In the genomic region with DNA sequence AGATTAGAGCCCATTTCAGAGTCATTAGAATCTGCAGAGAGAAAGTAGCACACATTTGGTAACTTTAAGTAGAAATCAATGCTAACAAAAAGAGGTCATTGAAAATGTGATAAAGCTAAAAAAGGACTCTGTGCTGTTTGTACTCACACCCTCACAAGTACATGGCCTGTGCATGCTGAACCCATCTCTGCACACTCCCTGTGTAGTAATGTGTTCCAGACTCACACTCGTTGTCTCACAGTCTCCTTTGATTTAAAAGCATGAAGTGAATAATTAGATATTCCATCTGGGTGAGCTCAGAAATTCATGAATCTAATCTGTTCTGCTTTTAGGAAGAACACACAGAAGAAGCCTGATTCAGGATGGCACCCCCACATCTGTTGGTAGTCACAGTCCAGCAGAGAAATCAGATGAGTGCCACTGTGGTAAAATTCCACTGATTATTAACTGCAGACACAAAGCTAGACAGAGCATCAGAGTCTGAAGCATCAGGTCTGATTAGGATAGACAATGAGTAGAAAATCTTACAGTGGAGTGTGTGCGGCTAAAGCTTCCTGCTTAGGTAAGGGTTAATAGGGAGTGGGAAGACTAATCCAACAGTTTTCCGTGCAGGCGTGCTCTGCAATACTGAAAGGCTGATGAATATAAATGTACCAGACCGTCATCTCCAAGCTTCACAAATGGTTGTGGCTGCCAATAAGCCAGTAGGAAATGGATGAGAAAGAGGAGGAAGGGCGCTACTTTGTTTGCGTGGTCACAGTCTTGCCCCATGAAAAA, we compare ENCODE assay signal across 12 mouse cellular contexts.
DNase-seq lines count a peak whose midpoint lies in the region; ATAC-seq and TF ChIP-seq lines count a peak whose summit lies in the region.
"Had no signal": no experiment of that assay in that cellular context is flagged by ENCODE, and none has a peak within 500 bp of the region (broad histone marks: within the 10 kb centered on the region; RNA-seq: fewer than 3 reads in every experiment).

No protein-coding gene starts in this region.

- no peak overlapping the region for H3K4me2 ChIP-seq in neural tube, embryonic 13.5 days
- H3K4me2 ChIP-seq: heart, embryonic 11.5 days had no signal

- no peak overlapping the region for H3K4me3 ChIP-seq in neural tube, embryonic 13.5 days
- peak overlapping the region; percentile 17; the same call in 1 of the 2 replicates for H3K4me3 ChIP-seq in layer of hippocampus, adult 2 months
- H3K4me3 ChIP-seq: megakaryocyte, embryonic 14.5 days had no signal

- DNase-seq in neural tube, embryonic 10.5 days (ENCODE audit: extremely low spot score, low spot score) = no peak
- peak; percentile 33 to 84 for DNase-seq in layer of hippocampus, adult 2 months (ENCODE audit: low spot score in 2 of 2)
- DNase-seq in left cerebral cortex, postnatal 4 days = peak; percentile 18
- peak; percentile 55 for DNase-seq in telencephalon, adult 2 months (ENCODE audit: low read depth, low spot score)
- no peak for DNase-seq in urinary bladder, postnatal 36 days (ENCODE audit: low spot score in 2 of 2)
- no peak for DNase-seq in ovary, adult 18-20 months (ENCODE audit: low spot score)
- DNase-seq in adrenal gland, postnatal 36 days = no peak
- DNase-seq: kidney, adult 2 months; liver had no signal

- no peak for TF ChIP-seq CTCF in layer of hippocampus, adult 2 months (conservative IDR thresholded peaks at IDR 0.05)

- intact Hi-C loops in left cerebral cortex, postnatal 4 days (cut with DNase I) = no loop called here

- peak; percentile 23; the same call in 1 of the 2 replicates for ATAC-seq in neural tube, embryonic 13.5 days (ENCODE audit: low read depth)

- H3K27me3 ChIP-seq in neural tube, embryonic 13.5 days = no peaks in the 10 kb centered on the region
- H3K27me3 ChIP-seq: megakaryocyte, embryonic 14.5 days had no signal

- H3K9me3 ChIP-seq in neural tube, embryonic 13.5 days = no peaks in the 10 kb centered on the region

- no peak overlapping the region for H3K27ac ChIP-seq in neural tube, embryonic 13.5 days (replicated peaks)
- peak overlapping the region; percentile 84 for H3K27ac ChIP-seq in layer of hippocampus, adult 2 months

- 0 out of 2 replicates have a peak, but pooled peaks cover 8% of the 10 kb centered on the region for H3K4me1 ChIP-seq in neural tube, embryonic 13.5 days (replicated peaks)
- H3K4me1 ChIP-seq: megakaryocyte, embryonic 14.5 days had no signal

- H3K36me3 ChIP-seq in neural tube, embryonic 13.5 days = no peaks in the 10 kb centered on the region

- 62% methylated on average over 7 of the region's 7 CpGs for WGBS in neural tube, embryonic 13.5 days

- no peak overlapping the region for H3K9ac ChIP-seq in neural tube, embryonic 13.5 days

Comparison
In these comparisons a context has a peak if more than half of its experiments do, and no peak if none do; other contexts are left out.
1. DNase-seq: peak in layer of hippocampus, adult 2 months (2 of 2), left cerebral cortex, postnatal 4 days (single experiment) and telencephalon, adult 2 months (single experiment); none in neural tube, embryonic 10.5 days (single experiment), urinary bladder, postnatal 36 days (0 of 2), ovary, adult 18-20 months (single experiment) and adrenal gland, postnatal 36 days (0 of 2).